Mouse (Mus musculus): ENCODE measurements around the gene Lcmt1.

Gene Lcmt1

GRCm38 (mm10) chr7:123369759-123370481, at the start of gene Lcmt1, which contains the start of gene Arhgap17:
Gene Lcmt1, plus strand, starts transcription at chr7:123369784.
Gene Arhgap17, minus strand, starts transcription at chr7:123369915.
- DNase-seq (ENCODE audit: low spot score in 2 of 2), result peak; percentile 96 to 97

- peak in 1 of 2 experiments; percentile 19 for DNase-seq (ENCODE audit: low spot score in 2 of 2)
Measured at GRCm38 (mm10) chr7:123322452-123323121, 47.0 kb upstream of the Lcmt1 start.

GRCm38 (mm10) chr7:123323388-123323787, 46.2 kb upstream of the Lcmt1 start:
- no peak for DNase-seq (ENCODE audit: low spot score in 2 of 2)

- DNase-seq (ENCODE audit: low spot score in 2 of 2), result no peak
Measured at GRCm38 (mm10) chr7:123324105-123324504, 45.5 kb upstream of the Lcmt1 start.

GRCm38 (mm10) chr7:123326062-123326461, 43.5 kb upstream of the Lcmt1 start:
- no peak for DNase-seq (ENCODE audit: low spot score in 2 of 2)

- DNase-seq (ENCODE audit: low spot score in 2 of 2), result peak in 1 of 2 experiments; percentile 15
Measured at GRCm38 (mm10) chr7:123326901-123327300, 42.7 kb upstream of the Lcmt1 start.

- no peak for DNase-seq (ENCODE audit: low spot score in 2 of 2)
Measured at GRCm38 (mm10) chr7:123327909-123328308, 41.7 kb upstream of the Lcmt1 start.

- DNase-seq (ENCODE audit: low spot score in 2 of 2), result peak; percentile 76 to 80
Measured at GRCm38 (mm10) chr7:123330506-123330905, 39.1 kb upstream of the Lcmt1 start.

- DNase-seq (ENCODE audit: low spot score in 2 of 2), result no peak
Measured at GRCm38 (mm10) chr7:123336322-123336721, 33.3 kb upstream of the Lcmt1 start.

- DNase-seq (ENCODE audit: low spot score in 2 of 2), result no peak
Measured at GRCm38 (mm10) chr7:123338351-123338750, 31.2 kb upstream of the Lcmt1 start.

- DNase-seq (ENCODE audit: low spot score in 2 of 2), result no peak
Measured at GRCm38 (mm10) chr7:123341896-123342295, 27.7 kb upstream of the Lcmt1 start.

- DNase-seq (ENCODE audit: low spot score in 2 of 2), result no peak
Measured at GRCm38 (mm10) chr7:123344079-123344780, 25.4 kb upstream of the Lcmt1 start.

- DNase-seq (ENCODE audit: low spot score in 2 of 2), result no peak
Measured at GRCm38 (mm10) chr7:123345041-123345544, 24.5 kb upstream of the Lcmt1 start.

GRCm38 (mm10) chr7:123346631-123347290, 22.8 kb upstream of the Lcmt1 start:
- no peak for DNase-seq (ENCODE audit: low spot score in 2 of 2)

GRCm38 (mm10) chr7:123349813-123350212, 19.8 kb upstream of the Lcmt1 start:
- no peak for DNase-seq (ENCODE audit: low spot score in 2 of 2)

- no peak for DNase-seq (ENCODE audit: low spot score in 2 of 2)
Measured at GRCm38 (mm10) chr7:123350243-123350642, 19.3 kb upstream of the Lcmt1 start.

GRCm38 (mm10) chr7:123353081-123353480, 16.5 kb upstream of the Lcmt1 start:
- no peak for DNase-seq (ENCODE audit: low spot score in 2 of 2)

- peak in 1 of 2 experiments; percentile 36 for DNase-seq (ENCODE audit: low spot score in 2 of 2)
Measured at GRCm38 (mm10) chr7:123353879-123354278, 15.7 kb upstream of the Lcmt1 start.

GRCm38 (mm10) chr7:123354392-123354791, 15.2 kb upstream of the Lcmt1 start:
- DNase-seq (ENCODE audit: low spot score in 2 of 2), result no peak

- DNase-seq (ENCODE audit: low spot score in 2 of 2), result no peak
Measured at GRCm38 (mm10) chr7:123354851-123355250, 14.7 kb upstream of the Lcmt1 start.

GRCm38 (mm10) chr7:123356158-123356557, 13.4 kb upstream of the Lcmt1 start:
- DNase-seq (ENCODE audit: low spot score in 2 of 2), result peak; percentile 62 to 66

- no peak for DNase-seq (ENCODE audit: low spot score in 2 of 2)
Measured at GRCm38 (mm10) chr7:123359101-123359500, 10.5 kb upstream of the Lcmt1 start.
